Mouse (Mus musculus) stomach, embryonic 15.5 days (tissue): ENCODE measurements at regions not wholly inside any gene's neighbourhood (a gene's known extent, or its start where the extent isn't known, plus 50 kb on each side); places are given as distances from the start of the nearest gene placed in this dataset.

Experiments used
- ATAC-seq: fragments of 200-750 bp; cut with Nextera tagmentation; 2 replicates; pipeline ENCODE4 v1.8.0; 2017; ENCODE audit warnings: low read depth, moderate number of reproducible peaks, moderate TSS enrichment; ENCODE audit not compliant: insufficient read depth, low FRiP score
- H3K27ac ChIP-seq: fragments of 300-500 bp; sonication (generic); 2 replicates; pipeline ENCODE4 v1.5.1; 2015; ENCODE audit warnings: mild to moderate bottlenecking, inconsistent platforms
- H3K27me3 ChIP-seq: fragments of 300-500 bp; sonication (generic); replicated peaks from 2 replicates; pipeline ENCODE4 v1.6.1; 2015; ENCODE audit warnings: inconsistent platforms
- H3K36me3 ChIP-seq: fragments of 300-500 bp; sonication (generic); 2 replicates; pipeline ENCODE4 v1.6.1; 2015; ENCODE audit warnings: inconsistent platforms
- H3K4me1 ChIP-seq: fragments of 300-500 bp; sonication (generic); 2 replicates; pipeline ENCODE4 v1.6.1; 2015; ENCODE audit warnings: inconsistent platforms
- H3K4me2 ChIP-seq: fragments of 300-500 bp; sonication (generic); 2 replicates; pipeline ENCODE4 v1.6.1; 2015; ENCODE audit warnings: mild to moderate bottlenecking, inconsistent platforms
- H3K4me3 ChIP-seq: fragments of 300-500 bp; sonication (generic); replicated peaks from 2 replicates; pipeline ENCODE4 v1.5.1; 2015; ENCODE audit warnings: inconsistent platforms
- H3K9ac ChIP-seq: fragments of 300-500 bp; sonication (generic); 2 replicates; pipeline ENCODE4 v1.6.1; 2015; ENCODE audit warnings: inconsistent platforms
- H3K9me3 ChIP-seq: fragments of 300-500 bp; sonication (generic); 2 replicates; pipeline ENCODE4 v1.6.1; 2016; ENCODE audit warnings: inconsistent platforms
- WGBS: fragments of 180-500 bp; shearing (Covaris S2); methylation state at CpG from one replicate; pipeline ENCODE4 v1.1.7; 2015; 5-methylcytosine and 5-hydroxymethylcytosine counted together

DNA sequence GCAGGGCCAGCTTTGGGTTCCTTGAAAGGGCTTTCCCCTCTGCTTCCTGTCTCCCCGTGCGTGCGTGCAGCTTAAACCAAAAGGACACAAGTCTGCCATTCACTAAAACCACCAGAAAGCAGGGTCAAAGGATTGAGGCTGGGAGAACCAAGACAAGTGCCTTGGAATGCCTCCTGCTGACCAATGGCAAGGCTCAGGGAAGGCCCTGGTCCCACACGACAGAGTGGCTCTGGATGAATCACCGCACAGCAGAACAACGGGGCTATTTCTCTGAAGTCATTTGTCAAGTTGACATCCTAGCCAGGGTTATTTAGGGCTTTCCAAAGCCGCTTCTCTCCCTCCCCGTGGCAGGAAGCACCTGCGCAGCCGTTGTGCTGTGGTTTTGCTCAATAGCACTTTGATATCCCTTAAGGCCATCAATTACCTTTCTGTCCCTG, 131.3 kb upstream of the Serp2 start:
- no peak overlapping the region for H3K4me3 ChIP-seq
- peaks cover 35% of the 10 kb centered on the region for H3K4me1 ChIP-seq
- H3K36me3 ChIP-seq = no peaks in the 10 kb centered on the region
- no peaks in the 10 kb centered on the region for H3K27me3 ChIP-seq
- no peak overlapping the region for H3K4me2 ChIP-seq
- H3K9me3 ChIP-seq = no peaks in the 10 kb centered on the region
- no peak overlapping the region for H3K9ac ChIP-seq
- WGBS = 22% methylated on average over 10 of the region's 10 CpGs
- ATAC-seq = peak; percentile 40; the same call in 1 of the 2 replicates
- peak overlapping the region; percentile 33; the same call in 1 of the 2 replicates for H3K27ac ChIP-seq

GRCm38 (mm10) chr14:76686762-76687453, 130.2 kb upstream of the Serp2 start:
- ATAC-seq = peak; percentile 21; the same call in 1 of the 2 replicates
- WGBS = 36% methylated on average over 9 of the region's 9 CpGs

DNA sequence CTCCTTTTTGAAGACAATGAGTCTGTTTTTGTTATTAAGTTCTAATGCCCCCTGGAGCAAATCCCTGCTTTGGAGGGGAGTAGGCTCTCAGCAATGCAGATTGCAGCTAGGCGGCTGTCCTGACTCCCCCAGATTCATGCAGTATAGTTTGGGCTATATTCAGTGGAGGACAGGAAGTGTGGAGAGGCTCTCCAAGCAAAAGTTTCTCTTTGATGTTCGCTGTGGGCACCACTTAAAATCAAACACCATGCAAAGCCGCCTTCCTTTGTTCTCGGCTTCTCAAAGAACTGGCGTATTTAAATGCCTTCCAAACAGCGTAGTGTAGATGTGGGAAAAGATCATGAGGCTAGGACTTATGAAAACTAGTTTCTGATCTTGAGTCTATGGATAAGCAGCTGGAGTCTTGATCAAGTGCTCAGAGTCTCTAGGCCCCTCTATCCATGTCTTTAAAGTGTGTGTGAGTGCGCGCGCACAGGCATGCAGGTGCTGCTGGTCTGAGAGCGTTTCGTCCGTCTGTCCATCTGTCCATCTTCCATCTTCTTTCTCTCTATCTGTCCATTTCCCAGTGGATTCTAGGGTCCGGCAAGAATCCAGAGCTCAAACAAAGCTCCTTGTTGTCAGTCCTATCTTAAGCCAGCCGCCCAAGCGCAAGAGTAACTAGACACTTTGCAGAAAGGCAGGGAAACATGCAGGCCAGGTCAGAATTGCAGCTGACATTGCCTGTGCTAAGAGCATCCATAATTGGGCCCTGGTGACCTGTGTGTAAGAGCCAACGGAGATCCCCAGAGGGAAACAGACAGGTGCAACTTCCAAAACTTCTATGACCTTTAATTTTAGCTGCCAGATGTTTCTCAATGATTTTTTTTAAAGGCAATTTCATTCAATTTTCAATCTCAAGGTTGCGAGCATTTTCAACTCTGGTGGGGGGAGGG, 129.4 kb upstream of the Serp2 start:
- Histone ChIP-seq H3K4me2 (no peak overlapping the region), H3K9me3 (no peaks in the 10 kb centered on the region), H3K27ac (no peak overlapping the region), H3K4me1 (peaks cover 35% of the 10 kb centered on the region), H3K36me3 (no peaks in the 10 kb centered on the region), H3K9ac (no peak overlapping the region), H3K27me3 (no peaks in the 10 kb centered on the region), H3K4me3 (no peak overlapping the region)
- no peak for ATAC-seq
- 70% methylated on average over 17 of the region's 17 CpGs for WGBS

More at GRCm38 (mm10) chr14:76686762-76687453, 130.2 kb upstream of the Serp2 start:
- Histone ChIP-seq H3K4me1 (peaks cover 30% of the 10 kb centered on the region), H3K27me3 (no peaks in the 10 kb centered on the region), H3K9ac (no peak overlapping the region), H3K27ac (no peak overlapping the region), H3K9me3 (no peaks in the 10 kb centered on the region), H3K4me2 (no peak overlapping the region), H3K4me3 (no peak overlapping the region), H3K36me3 (no peaks in the 10 kb centered on the region)

GRCm38 (mm10) chr14:76684327-76684726, 127.6 kb upstream of the Serp2 start:
- H3K36me3 ChIP-seq = no peaks in the 10 kb centered on the region
- no peak overlapping the region for H3K4me3 ChIP-seq
- H3K4me2 ChIP-seq = no peak overlapping the region
- H3K4me1 ChIP-seq = peaks cover 45% of the 10 kb centered on the region
- H3K9me3 ChIP-seq = no peaks in the 10 kb centered on the region
- WGBS = 45% methylated on average over 2 of the region's 2 CpGs
- no peak for ATAC-seq
- no peak overlapping the region for H3K27ac ChIP-seq
- H3K9ac ChIP-seq = no peak overlapping the region
- H3K27me3 ChIP-seq = no peaks in the 10 kb centered on the region

DNA sequence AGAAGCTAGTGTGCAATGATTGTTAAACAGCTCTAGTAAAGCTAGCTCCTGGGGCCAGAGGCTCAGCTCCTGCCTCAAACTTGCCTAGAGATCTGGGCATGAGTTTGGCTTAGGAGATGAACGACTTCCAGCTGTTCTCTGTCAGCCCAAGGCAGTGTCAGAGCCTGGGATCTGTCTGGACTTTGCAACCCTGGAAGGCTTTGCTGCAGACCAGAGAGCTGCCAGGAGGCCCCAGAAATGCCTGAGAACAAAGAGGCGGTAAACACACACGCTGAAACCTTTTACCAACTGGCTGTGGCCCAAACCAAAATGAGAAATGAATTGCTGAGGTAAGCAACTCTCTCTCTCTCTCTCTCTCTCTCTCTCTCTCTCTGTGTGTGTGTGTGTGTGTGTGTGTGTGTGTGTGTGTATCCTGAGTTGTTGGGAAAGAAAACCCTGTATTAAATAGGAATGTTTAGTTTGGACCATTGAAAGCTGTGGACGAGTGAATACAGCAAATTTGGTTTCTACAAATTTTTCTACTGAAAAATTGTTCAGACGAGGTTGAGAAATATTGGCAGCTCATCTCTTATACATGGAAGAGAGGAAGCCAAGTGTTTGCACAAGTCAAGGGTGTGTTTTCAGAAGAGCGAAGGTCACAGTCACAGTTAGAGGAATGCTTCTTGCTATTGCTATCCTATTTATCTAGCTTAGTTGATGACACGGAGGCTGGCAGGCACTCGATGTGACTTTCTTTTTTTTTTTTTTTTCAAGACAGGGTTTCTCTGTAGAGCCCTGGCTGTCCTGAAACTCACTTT, 125.1 kb upstream of the Serp2 start:
- Histone ChIP-seq H3K4me2 (no peak overlapping the region), H3K27ac (peak overlapping the region; percentile 91), H3K4me1 (peaks cover 29% of the 10 kb centered on the region), H3K36me3 (no peaks in the 10 kb centered on the region), H3K9me3 (no peaks in the 10 kb centered on the region), H3K9ac (no peak overlapping the region), H3K4me3 (no peak overlapping the region), H3K27me3 (no peaks in the 10 kb centered on the region)
- WGBS = 14% methylated on average over 8 of the region's 8 CpGs
- peak; percentile 83 for ATAC-seq

- H3K4me3 ChIP-seq = no peak overlapping the region
- no peak for ATAC-seq
- no peaks in the 10 kb centered on the region for H3K9me3 ChIP-seq
- 65% methylated on average over 5 of the region's 5 CpGs for WGBS
- no peaks in the 10 kb centered on the region for H3K36me3 ChIP-seq
- H3K27ac ChIP-seq = peak overlapping the region; percentile 8; the same call in 1 of the 2 replicates
- no peak overlapping the region for H3K9ac ChIP-seq
- no peak overlapping the region for H3K4me2 ChIP-seq
- no peaks in the 10 kb centered on the region for H3K27me3 ChIP-seq
- H3K4me1 ChIP-seq = peaks cover 19% of the 10 kb centered on the region; the same call in 1 of the 2 replicates
These were observed 121.9 kb upstream of the Serp2 start for GRCm38 (mm10) chr14:76678512-76679134.

DNA sequence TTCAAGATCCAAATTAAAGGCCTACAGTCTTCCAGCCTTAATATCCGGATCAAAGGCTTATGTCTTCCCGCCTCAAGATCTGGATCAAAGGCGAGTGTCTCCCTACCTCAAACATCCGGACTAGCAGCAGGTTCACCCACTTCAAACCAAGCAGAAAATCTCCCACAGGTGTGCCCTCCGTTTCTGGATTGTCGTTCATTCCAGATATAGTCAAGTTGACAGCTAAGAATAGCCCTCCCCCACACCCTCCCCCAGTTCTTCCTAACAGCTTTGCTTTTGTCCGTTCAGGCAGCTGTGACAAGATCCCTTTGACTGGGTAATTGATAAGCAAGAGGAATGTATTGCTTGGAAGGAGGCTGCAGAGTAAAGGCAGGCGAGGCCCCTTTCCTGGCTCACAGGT, 118.3 kb upstream of the Serp2 start:
- ATAC-seq = no peak
- Histone ChIP-seq H3K4me2 (no peak overlapping the region), H3K27ac (no peak overlapping the region), H3K27me3 (no peaks in the 10 kb centered on the region), H3K36me3 (no peaks in the 10 kb centered on the region), H3K9ac (no peak overlapping the region), H3K4me1 (peaks cover 8% of the 10 kb centered on the region; the same call in 1 of the 2 replicates), H3K9me3 (no peaks in the 10 kb centered on the region), H3K4me3 (no peak overlapping the region)
- 42% methylated on average over 8 of the region's 8 CpGs for WGBS

DNA sequence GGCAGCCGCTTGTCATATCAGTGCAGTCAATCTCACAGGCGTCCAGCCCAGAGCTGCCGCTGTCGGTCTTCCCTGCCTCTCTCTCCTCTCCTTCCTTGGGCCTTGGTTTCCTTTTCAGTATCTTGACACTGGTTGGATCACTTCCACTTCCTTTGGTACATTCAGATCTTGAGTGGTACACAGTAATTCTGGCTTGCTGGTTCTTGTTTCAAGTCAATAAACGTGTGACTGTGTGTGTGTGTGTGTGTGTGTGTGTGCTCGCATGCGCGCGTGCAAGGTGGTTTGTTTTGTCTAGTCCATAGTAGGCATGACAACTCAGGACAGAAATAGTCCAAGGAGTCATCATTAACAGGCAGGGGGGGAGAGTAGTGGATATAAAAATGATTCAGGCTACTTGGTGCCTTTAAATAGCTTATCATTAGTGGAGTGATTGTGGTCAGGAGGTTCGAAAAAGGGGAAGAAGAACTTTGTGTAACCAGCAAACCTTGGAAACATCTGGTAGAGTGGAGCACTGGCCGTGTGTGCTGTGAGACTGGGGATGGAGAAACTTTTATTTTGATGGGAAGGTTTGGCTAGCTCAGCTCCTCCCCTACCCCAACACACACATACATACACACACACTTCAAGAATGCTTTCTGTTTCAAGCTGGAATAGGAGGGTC, 117.1 kb upstream of the Serp2 start:
- H3K4me1 ChIP-seq = peaks cover 8% of the 10 kb centered on the region; the same call in 1 of the 2 replicates
- no peak overlapping the region for H3K4me3 ChIP-seq
- no peaks in the 10 kb centered on the region for H3K36me3 ChIP-seq
- WGBS = 55% methylated on average over 11 of the region's 11 CpGs
- H3K9ac ChIP-seq = no peak overlapping the region
- H3K4me2 ChIP-seq = no peak overlapping the region
- H3K27me3 ChIP-seq = no peaks in the 10 kb centered on the region
- no peak for ATAC-seq
- H3K9me3 ChIP-seq = no peaks in the 10 kb centered on the region
- no peak overlapping the region for H3K27ac ChIP-seq

DNA sequence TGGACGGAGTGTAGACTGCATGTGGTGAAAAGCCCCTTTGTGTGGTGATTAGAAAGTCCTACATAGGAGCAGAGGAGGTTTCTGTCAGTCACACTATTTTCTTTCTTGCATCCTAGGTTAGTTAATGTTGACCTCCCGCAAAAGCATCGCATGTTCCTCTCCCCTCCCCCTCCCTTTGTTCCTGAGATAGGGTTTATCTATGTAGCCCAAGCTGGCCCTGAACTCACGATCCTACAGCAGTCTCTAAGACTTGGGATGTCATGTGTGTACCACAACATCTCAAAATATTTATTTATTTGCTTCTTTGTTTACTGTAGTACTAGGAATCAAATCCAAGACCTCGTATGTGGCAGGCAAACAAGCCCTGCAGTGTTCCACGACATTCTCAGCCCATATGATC, 116.2 kb upstream of the Serp2 start:
- no peak for ATAC-seq
- Histone ChIP-seq H3K4me2 (no peak overlapping the region), H3K9ac (no peak overlapping the region), H3K27ac (no peak overlapping the region), H3K9me3 (no peaks in the 10 kb centered on the region), H3K4me1 (peaks cover 8% of the 10 kb centered on the region; the same call in 1 of the 2 replicates), H3K27me3 (no peaks in the 10 kb centered on the region), H3K36me3 (no peaks in the 10 kb centered on the region), H3K4me3 (no peak overlapping the region)
- 64% methylated on average over 6 of the region's 6 CpGs for WGBS

GRCm38 (mm10) chr14:76672442-76672841, 115.8 kb upstream of the Serp2 start:
- Histone ChIP-seq H3K36me3 (no peaks in the 10 kb centered on the region), H3K9me3 (no peaks in the 10 kb centered on the region), H3K9ac (no peak overlapping the region), H3K27ac (no peak overlapping the region), H3K4me1 (peaks cover 8% of the 10 kb centered on the region; the same call in 1 of the 2 replicates), H3K27me3 (no peaks in the 10 kb centered on the region), H3K4me3 (no peak overlapping the region), H3K4me2 (no peak overlapping the region)
- no peak for ATAC-seq
- 57% methylated on average over 2 of the region's 2 CpGs for WGBS

DNA sequence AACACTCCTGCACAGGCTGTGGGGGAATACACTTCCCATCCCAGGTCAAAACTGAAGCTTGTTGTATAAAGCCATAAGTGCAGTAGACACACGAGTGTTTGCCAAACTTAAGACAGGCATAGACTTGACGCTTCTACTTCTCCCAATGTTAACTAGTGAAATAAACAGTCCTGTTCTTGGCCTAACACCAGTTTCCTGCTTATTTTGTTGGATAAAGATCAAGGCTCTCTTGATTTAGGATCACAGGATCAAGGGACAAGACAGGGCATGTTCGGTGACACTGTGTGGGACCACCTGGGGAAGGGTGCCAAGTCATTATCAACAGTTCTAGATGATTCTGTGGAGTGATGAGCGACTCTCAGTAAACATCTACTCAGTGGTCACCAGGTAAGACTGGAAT, 114.3 kb upstream of the Serp2 start:
- no peak overlapping the region for H3K27ac ChIP-seq
- no peaks in the 10 kb centered on the region for H3K36me3 ChIP-seq
- no peak overlapping the region for H3K9ac ChIP-seq
- ATAC-seq = no peak
- H3K27me3 ChIP-seq = no peaks in the 10 kb centered on the region
- peaks cover 8% of the 10 kb centered on the region; the same call in 1 of the 2 replicates for H3K4me1 ChIP-seq
- no peak overlapping the region for H3K4me2 ChIP-seq
- 65% methylated on average over 4 of the region's 4 CpGs for WGBS
- H3K4me3 ChIP-seq = no peak overlapping the region
- H3K9me3 ChIP-seq = no peaks in the 10 kb centered on the region
